Mouse (Mus musculus) left cerebral cortex, postnatal 25 days (tissue): ENCODE measurements around the gene Tbx2. TPM values are rescaled to one million over a fixed set of nuclear protein-coding genes. Genes with fewer than 3 reads are reported as not detected.

Source experiments
- DNase-seq, 2 experiments: peaks; one replicate each; pipeline ENCODE4 v3.0.0; 2022; ENCODE audit warnings: low spot score in 2 of 2, mixed read lengths in 1 of 2
- intact Hi-C: fragments of 180-260 bp; cut with DNase I; formaldehyde crosslinking; loops from one replicate; pipeline ENCODE4 v1.15.1; 2025
- total RNA-seq, 2 experiments: library from RNA; stranded (reverse); gene quantifications; 2 replicates each; pipeline ENCODE4 v1.2.3; 2021

Gene Tbx2
- 1 to 10 TPM; 1.8 to 2.2 TPM for total RNA-seq

DNA sequence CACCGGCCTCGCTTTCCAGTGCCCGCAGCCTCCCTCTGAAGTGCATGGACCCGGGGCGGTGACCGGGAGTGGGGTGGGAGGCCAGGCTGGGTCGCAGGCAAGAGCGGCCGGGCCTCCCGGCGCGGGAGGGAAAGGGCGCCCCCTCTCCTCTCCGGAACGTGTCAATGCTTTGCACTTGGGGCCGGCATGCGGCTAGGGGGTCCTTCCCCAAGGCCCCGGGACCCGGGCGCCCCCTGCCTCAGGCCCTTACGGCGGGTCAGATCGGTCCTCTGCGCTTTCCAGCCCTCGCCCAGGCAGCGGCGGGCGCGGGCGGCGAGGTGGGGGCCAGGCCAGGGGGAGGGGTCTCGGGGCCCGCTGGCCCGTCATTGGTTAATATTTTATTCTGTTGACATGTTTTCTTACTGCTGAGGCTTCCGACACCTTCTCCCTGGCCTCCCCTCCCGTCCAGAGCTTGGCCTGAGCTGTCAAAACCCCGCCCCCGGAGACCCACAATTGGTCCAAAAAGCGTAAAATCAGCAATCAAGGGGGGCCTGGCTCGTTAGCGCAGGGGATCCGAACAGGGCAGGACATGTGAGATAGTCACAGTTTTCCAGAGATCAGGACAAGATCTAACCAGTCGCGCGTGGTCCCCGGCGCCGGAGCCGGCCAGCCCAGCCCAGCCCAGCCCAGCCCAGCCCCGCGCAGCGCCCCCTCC, at the start of gene Tbx2:
Gene Tbx2 (plus strand): TSS at position 321 of the 694 bp plus-strand sequence.
- intact Hi-C loops, result no loop called here
- DNase-seq, result no peak

DNA sequence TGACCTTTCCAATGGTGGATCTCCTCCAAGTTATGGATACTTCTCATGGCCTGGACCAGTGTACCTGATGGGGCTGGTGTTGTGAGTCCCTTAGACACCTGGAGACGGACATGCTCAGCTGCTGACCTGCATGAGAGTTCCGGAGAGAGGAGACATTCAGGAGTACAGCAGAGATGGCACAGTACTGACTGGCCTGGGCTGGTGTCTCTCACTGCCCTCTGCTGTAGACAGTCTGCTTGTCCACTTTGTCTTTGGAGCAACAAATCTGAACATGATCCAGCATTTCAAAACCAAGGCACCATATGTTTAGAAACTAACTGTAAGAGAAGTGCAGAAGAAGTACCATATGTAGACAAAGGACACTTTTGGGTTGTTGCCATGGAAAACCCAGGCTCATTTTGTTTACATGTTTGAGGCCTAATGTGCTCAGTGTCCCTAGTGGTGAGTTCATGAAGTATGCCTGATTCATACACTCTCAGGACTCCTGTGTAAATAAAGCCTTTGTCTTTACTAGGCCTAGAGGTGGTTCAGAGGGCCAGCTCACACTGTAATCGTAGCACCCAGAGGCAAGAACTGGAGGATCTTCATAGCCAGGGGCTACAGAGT, 46.1 kb upstream of the Tbx2 start:
- DNase-seq, result peak in 1 of 2 experiments; percentile 24
- intact Hi-C loops, result no loop called here

DNA sequence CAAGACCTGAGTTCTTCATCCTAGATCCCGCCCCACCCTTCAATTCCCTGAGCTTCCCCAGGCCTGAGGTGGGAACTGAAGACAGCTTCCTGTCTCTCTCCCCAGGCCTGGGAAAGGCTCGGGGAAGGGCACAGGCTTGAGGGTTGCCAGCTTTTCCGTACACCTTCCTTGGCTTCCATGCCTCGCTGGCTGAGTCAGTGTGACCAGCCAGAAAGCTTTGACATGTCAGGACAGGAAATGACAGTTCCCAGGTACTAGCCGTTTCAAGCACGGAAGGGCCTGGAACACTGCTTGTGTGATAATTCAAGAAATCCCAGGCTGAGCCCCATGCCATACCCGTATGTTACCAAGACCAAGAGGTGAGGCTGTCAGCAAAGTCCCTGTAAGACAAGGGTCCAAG, 42.6 kb upstream of the Tbx2 start:
- no peak for DNase-seq
- intact Hi-C loops, result no loop called here

DNA sequence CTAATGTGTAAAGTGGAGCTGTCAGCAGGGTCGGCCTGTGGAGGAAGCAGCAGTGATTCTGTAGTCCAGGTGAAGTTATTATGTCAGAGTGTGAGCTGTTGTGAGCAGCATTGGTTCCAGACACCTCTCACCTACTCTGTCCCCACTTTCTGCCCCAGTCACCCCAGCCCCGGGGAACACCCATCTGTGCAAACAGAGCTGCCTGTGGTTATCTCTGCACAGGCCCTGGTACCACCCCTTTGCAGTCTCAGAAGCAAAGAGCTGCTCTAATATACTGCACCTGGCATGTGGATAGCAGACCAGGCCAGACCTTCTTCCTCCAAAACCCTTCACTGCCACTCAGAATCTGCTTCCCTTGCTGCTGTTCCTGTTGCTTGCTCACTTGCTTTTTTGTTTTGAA, 42.1 kb upstream of the Tbx2 start:
- intact Hi-C loops, result no loop called here
- DNase-seq, result no peak

DNA sequence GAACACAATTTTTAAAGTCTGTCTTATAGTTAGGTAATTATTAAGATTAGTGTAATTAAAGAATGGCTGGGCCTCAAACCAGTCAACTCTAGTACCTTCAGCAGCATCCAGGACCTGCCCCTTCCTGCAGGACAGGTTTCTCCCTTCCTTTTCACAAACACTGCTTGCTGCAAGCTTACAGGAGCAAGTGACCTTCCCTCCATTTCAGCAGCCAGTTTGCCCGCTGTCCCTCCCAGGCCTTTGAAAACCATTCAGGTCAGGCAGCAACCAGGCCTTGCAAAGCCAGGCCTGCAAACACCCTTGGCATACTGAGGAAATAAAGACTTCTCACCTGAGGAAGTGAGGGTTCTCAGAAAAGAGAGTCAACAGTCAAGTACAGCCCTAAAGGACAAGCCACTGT, 41.1 kb upstream of the Tbx2 start:
- no peak for DNase-seq
- intact Hi-C loops, result no loop called here

DNA sequence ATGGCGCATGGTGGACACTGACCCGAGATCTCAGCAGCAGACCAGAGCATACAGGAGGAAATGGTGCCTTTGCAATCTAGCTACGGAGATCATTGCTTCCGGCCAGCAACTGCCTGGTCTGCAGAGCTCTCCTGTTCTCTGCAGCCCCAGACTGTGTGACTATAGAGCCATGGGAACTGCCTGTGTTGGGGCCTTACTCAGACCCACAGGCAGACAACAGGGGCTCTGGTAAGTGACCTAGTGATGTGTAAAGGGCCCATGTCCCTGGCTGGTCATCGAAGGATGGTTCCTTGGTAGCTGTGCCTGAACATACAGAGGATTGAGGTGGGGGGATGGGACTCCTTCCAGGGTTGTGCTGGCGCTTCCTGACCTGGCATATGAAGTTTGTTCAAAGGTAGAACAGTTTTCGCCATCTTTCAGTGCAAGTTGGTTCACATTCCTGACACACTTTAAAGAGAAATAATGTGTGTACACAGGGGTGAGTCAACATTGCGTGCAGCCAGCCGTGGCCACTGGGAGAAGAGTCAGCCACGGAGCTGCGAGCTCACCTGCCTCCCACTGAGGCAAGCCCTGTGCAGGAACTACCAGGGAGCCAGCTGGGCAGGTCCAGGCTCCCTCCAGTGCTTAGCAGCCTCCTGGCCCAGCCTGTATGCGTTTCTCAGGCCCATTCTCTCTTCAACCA, 39.7 kb upstream of the Tbx2 start:
- intact Hi-C loops, result no loop called here
- no peak for DNase-seq

DNA sequence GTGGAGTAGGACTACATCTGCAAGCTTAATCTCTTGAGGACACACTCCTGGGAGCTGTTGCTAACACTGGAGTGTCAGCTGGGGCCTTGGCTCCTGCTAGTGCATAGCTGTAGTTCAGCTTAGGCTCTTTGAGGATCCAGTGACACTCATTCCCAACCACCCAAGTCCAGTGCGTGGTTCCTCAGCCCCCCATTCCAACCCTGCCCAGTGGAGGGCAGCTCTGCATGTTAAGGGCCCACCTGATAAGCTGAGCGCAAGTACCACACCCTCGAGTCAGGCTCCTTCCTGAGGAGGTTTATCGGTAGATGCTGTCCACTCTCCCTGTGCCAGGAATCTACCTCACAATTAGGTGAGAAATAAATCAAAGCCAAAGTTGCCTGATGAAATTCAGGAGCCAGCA, 32.9 kb upstream of the Tbx2 start:
- intact Hi-C loops, result no loop called here
- DNase-seq, result no peak

DNA sequence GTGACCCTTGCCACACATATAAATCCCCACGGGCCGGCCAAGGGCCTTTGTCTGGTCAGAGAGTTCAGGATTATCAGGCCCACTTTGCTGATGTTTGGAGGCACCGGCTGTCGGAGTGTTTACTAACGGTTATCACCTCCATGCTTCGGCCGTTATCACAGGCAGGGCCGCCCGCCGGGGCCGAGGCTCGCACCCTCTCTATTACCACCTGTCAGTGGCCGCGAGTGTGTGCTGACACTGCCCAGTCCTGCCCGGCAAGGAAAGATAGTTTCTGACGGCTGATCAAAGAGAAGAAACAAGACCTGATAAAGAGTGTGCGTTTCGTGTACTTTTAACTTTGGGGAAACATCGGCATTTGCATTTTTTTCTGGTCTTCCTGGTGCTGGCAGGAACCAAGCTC, 32.5 kb upstream of the Tbx2 start:
- intact Hi-C loops, result no loop called here
- no peak for DNase-seq

DNA sequence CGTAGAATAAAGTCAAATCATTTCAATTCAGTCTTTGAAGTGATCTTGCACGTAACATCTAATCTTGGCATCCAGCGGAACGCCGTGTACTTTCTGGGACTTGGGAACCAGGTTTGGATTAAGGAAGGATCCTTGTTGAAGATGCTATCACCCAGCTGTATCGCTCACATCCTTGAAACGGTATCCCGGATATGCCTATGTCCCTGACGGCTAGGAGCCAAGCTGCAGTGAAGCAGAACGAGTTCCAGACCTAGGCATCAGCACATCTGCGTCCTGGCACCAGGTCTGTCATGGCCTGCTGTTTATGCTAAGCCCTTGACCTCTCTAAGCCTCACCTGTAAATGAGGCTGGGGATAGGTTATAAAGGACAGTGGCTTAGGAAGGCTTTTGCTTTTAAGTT, 32.0 kb upstream of the Tbx2 start:
- intact Hi-C loops, result no loop called here
- DNase-seq, result no peak

DNA sequence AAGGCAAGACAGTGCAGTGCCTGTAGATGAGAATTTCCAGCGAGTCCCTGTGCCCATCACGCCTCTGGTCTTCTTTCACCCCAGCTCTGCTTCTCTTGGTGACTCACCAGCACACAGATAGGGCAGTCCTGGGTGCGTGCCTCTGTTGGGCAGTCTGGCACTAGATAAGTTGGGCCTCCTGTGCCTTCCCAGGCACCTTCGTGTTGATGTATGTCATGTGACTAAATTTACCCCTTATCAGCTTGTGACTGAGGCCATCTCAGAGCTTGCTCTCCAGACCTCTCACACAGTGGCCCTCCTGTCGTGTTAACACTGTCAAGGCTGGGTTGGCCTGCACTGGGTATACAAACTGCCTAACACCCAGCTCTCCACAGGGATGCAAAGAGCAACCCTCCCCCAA, 28.3 kb upstream of the Tbx2 start:
- DNase-seq, result no peak
- intact Hi-C loops, result no loop called here

DNA sequence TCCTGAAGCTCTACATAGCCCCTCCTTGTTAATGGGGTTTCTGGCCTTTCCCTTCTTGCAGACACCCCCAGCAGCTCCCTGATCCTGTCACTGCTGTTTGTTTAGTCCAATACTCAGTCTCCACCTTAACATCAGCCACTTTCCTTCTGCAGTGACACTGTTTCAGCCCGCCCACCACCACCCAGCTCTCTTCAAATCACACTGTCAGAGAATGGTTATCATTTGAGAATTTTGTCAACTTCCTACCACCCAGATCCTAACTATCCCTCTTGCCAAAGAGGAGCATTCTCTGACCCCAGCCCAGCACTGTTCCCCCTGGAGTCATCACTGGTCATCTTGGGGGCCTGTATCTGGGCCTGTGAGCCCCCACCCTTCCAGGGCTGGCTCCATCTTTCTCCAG, 26.6 kb upstream of the Tbx2 start:
- no peak for DNase-seq
- intact Hi-C loops, result no loop called here

DNA sequence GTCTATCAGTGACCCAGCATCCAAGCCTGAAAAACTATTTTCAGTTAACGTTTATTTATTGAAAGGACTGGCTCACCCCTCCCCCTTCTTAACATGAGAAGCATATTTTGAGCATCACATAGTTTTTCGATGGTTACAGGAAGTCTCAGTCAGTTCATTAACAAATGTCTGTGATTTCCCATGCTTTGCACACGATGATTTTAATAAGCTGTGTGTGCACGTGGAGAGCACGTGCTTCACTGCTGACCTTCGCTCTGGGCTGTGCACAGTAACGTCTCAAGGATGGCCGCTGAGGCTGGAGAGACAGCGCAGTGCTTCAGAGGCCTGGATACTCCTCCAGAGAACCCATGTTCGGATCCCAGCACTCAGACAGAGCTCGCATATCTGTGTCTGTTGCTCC, 25.0 kb upstream of the Tbx2 start:
- intact Hi-C loops, result no loop called here
- no peak for DNase-seq

DNA sequence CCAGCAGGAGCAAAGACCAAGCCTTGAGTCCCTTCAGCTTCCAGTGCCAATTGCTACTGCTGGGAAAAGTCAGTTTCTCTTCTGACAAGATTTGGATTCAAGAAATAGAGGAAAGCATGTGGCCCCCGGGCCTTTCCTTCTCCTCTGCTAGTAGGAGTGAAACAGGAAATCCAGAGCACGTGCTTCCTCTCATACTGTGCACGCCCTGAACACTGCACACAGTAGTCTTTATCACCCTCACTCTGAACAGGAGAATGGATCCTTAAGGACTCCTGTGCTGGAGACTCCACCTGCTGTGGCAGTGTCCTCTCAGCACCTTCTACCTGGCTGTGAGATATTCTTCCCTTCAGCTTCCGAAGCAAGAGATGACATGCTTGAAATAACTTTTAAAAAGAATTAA, 21.1 kb upstream of the Tbx2 start:
- DNase-seq, result no peak
- intact Hi-C loops, result no loop called here

DNA sequence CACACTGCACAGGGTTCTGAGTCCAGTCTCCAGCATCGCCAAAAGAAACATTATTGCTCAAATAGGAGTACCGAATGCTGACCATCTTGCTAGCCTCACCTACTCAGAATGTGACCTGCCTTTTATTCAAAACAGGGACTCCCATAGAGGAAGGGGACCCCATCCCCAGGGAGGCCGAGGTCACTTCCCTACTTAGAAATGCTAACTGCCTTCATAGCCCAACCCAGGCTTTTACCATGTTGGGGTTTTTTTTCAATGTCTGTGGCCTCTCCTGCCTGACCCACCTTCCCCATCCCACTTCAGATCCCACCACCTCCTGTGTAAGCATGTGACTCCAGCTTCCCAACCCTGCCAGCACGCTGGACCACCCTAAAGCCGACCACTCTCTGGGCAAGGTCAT, 20.7 kb upstream of the Tbx2 start:
- DNase-seq, result no peak
- intact Hi-C loops, result no loop called here

DNA sequence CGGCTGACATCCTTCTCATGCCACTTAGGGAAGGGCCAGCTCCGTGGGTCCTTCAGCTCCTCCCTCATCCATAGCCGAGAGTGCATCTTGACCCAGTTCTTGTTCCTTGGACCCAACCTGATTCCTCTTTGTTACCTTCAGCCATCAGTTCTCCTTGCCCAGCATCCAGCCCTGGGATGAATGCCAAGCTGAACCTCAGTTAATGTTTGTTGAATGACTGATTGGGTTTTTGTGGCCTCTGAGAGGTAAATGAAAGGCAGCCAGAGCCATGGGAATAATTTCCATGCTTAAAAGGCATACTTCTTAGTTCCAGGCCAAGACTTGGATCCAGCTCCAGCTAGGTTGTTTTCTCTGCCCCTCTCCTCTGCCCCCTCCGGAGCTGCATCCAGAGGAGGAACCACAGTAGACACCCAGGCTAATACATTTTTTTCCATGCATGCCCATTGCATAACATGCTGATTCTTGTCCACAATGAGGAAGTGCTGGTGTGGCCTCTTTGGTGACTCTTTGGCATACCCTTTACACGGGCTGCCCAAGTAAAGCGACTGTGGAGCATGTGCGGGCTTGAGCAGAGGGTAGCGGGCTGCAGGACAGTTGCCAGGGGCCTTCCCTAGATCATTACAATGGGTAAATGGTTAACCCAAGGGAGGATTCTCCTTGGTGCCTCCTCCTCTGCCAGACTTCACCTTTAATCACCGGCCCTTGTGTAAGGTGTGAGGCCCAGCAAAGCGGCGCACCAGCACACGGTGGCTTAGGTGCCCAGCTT, 20.0 kb upstream of the Tbx2 start:
- intact Hi-C loops, result no loop called here

DNA sequence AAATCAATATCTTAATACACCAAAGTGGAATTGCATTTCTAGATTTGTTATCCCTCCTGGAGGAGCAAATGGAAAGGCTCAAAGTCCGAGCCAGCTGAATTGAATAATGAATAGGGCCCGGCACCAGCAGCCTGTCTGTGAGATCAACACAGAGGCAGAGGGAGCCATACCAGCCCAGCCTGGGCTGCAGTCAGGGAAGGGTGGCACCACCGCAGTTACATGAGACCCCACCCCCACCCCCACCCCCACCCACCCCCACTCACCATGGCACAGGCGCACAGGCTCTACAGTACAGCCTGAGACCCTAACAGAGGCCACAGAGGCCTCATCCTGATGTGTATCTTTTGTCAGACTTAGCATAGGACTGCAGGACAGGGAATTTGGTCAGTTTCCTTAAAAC, 17.7 kb upstream of the Tbx2 start:
- DNase-seq, result no peak
- intact Hi-C loops, result no loop called here

More for the DNA sequence above, 20.0 kb upstream of the Tbx2 start:
- no peak for DNase-seq

DNA sequence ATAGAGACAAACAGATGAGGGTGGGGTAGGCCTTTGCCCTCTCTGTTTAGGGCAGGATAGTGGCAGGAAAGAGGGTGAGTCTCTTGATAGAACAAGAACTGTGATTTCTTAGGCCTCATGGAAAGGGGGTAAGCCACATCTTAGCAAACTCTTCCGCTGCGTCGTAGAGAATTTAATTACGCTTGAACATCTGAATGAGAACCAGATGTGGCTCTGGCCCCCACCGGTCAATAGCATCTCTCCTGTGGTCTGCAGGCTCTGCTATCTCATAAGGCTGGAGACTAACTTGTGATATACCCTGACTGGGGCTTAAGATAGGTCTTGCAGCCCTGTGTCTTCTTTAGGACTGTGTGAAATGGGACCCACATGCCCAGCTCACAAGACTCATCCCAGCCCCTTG, 15.9 kb upstream of the Tbx2 start:
- no peak for DNase-seq
- intact Hi-C loops, result no loop called here

DNA sequence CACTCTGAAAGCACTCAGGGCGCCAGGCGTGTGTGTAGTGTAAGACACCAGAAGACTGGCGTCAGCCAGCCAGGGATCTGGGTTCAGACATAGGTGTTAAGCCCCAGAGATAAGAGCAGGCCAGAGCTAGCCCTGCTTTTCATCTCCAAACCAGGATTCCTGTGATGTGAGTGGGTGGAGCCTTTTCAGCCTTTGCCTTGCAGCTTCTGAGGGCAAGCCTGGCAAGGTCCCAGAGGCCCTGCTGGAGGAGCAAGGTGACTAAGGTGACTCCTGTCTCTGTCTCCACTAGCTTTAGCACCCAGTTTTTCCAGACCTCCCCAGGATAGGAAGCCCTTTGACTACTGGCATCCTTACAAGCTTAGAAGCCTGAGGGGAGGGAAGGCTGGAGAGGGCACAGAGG, 13.9 kb upstream of the Tbx2 start:
- DNase-seq, result no peak
- intact Hi-C loops, result no loop called here

DNA sequence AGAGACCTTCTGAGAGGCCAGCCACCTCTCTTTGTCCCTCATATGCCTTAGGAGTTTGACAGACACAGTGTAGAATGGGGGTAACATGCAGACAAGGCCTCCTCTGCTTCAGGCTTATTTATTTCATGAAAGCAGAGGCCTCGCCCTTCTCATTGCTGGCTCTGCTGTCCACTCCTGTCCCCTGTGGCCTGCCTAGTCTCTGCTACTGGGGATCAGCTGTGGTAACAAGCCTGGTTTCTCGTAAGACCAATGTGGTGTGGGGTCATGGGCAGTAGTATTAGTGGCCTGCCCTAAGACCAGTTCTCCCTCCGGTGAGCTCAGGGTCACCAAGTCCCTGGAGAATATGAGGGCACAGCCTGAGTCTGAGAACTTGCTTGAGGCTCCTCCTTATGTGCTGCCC, 11.4 kb upstream of the Tbx2 start:
- intact Hi-C loops, result no loop called here
- no peak for DNase-seq

DNA sequence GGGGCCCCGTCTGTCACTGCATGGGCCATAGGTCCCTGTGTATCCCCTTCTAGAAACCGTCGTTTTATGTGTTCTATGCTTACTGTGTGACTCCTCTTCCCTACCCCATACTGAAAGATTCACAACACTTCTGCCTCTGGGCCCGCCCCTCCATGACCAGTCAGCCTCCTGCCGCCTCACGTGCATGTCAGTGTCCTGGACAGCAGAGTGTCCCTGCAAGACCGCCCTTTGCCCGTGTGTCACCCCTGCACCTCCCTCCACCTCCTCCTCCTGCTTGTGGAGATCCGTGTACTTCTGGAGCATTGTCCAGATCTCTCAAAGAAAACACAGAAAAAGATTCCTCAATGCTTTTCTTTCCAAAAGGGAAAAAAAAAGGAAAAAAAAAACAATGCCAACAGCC, 10.7 kb upstream of the Tbx2 start:
- intact Hi-C loops, result loop anchor here (2.0 kb wide), 1 partner anchor 303 kb away; no protein-coding TSS in a partner anchor
- no peak for DNase-seq
